Mouse (Mus musculus): Measurements from ENCODE around the gene Dlg2. TPM values are rescaled to one million over a fixed set of nuclear protein-coding genes. Genes with fewer than 3 reads are reported as not detected.

Gene Dlg2
- polyA plus RNA-seq, 1 experiment from 2014 or later = 5.1 TPM

- Histone ChIP-seq H3K4me3 (ENCODE audit: low read depth, low read length) (no peak overlapping the region), H3K4me1 (ENCODE audit: control insufficient read depth, insufficient read depth, low read length) (no peaks in the 10 kb centered on the region), H3K4me2 (replicated peaks; ENCODE audit: low read depth, low read length) (no peak overlapping the region), H3K9me3 (ENCODE audit: control insufficient read depth, low read depth, low read length) (no peaks in the 10 kb centered on the region), H3K27ac (ENCODE audit: low read length) (no peak overlapping the region), H3K27me3 (ENCODE audit: control insufficient read depth, insufficient read depth, low read length) (no peaks in the 10 kb centered on the region), H3K9ac (replicated peaks; ENCODE audit: low read depth, low read length) (no peak overlapping the region), H3K36me3 (ENCODE audit: control insufficient read depth, insufficient read depth, low read length) (no peaks in the 10 kb centered on the region)
- WGBS = 51% methylated on average over 2 of the region's 2 CpGs
- no peak for ATAC-seq (ENCODE audit: insufficient number of reproducible peaks, insufficient read depth, low FRiP score, low read depth)
Observed at GRCm38 (mm10) chr7:91810774-91811173, 1334.3 kb downstream of the Dlg2 start.

- Histone ChIP-seq H3K4me3 (ENCODE audit: low read depth, low read length) (no peak overlapping the region), H3K4me1 (ENCODE audit: control insufficient read depth, insufficient read depth, low read length) (no peaks in the 10 kb centered on the region), H3K27me3 (ENCODE audit: control insufficient read depth, insufficient read depth, low read length) (no peaks in the 10 kb centered on the region), H3K4me2 (replicated peaks; ENCODE audit: low read depth, low read length) (no peak overlapping the region), H3K27ac (ENCODE audit: low read length) (no peak overlapping the region), H3K9me3 (ENCODE audit: control insufficient read depth, low read depth, low read length) (no peaks in the 10 kb centered on the region), H3K36me3 (ENCODE audit: control insufficient read depth, insufficient read depth, low read length) (no peaks in the 10 kb centered on the region), H3K9ac (replicated peaks; ENCODE audit: low read depth, low read length) (no peak overlapping the region)
- 50% methylated on average over 1 of the region's 1 CpGs for WGBS
- no peak for ATAC-seq (ENCODE audit: insufficient number of reproducible peaks, insufficient read depth, low FRiP score, low read depth)
Observed at GRCm38 (mm10) chr7:91818004-91818403, 1341.5 kb downstream of the Dlg2 start.

- Histone ChIP-seq H3K4me1 (ENCODE audit: control insufficient read depth, insufficient read depth, low read length) (no peaks in the 10 kb centered on the region), H3K9ac (replicated peaks; ENCODE audit: low read depth, low read length) (no peak overlapping the region), H3K4me2 (replicated peaks; ENCODE audit: low read depth, low read length) (no peak overlapping the region), H3K9me3 (ENCODE audit: control insufficient read depth, low read depth, low read length) (no peaks in the 10 kb centered on the region), H3K36me3 (ENCODE audit: control insufficient read depth, insufficient read depth, low read length) (no peaks in the 10 kb centered on the region), H3K27ac (ENCODE audit: low read length) (no peak overlapping the region), H3K27me3 (ENCODE audit: control insufficient read depth, insufficient read depth, low read length) (no peaks in the 10 kb centered on the region), H3K4me3 (ENCODE audit: low read depth, low read length) (no peak overlapping the region)
- ATAC-seq (ENCODE audit: insufficient number of reproducible peaks, insufficient read depth, low FRiP score, low read depth) = no peak
- 58% methylated on average over 5 of the region's 5 CpGs for WGBS
Observed at GRCm38 (mm10) chr7:91832207-91832606, 1355.7 kb downstream of the Dlg2 start.

GRCm38 (mm10) chr7:91845723-91846122, 1369.3 kb downstream of the Dlg2 start:
- H3K27ac ChIP-seq (ENCODE audit: low read length) = no peak overlapping the region
- no peaks in the 10 kb centered on the region for H3K4me1 ChIP-seq (ENCODE audit: control insufficient read depth, insufficient read depth, low read length)
- no peak for ATAC-seq (ENCODE audit: insufficient number of reproducible peaks, insufficient read depth, low FRiP score, low read depth)
- no peaks in the 10 kb centered on the region for H3K27me3 ChIP-seq (ENCODE audit: control insufficient read depth, insufficient read depth, low read length)
- H3K36me3 ChIP-seq (ENCODE audit: control insufficient read depth, insufficient read depth, low read length) = no peaks in the 10 kb centered on the region
- H3K4me2 ChIP-seq (replicated peaks; ENCODE audit: low read depth, low read length) = no peak overlapping the region
- H3K4me3 ChIP-seq (ENCODE audit: low read depth, low read length) = no peak overlapping the region
- H3K9me3 ChIP-seq (ENCODE audit: control insufficient read depth, low read depth, low read length) = no peaks in the 10 kb centered on the region
- WGBS = 19% methylated on average over 1 of the region's 1 CpGs
- no peak overlapping the region for H3K9ac ChIP-seq (replicated peaks; ENCODE audit: low read depth, low read length)

- no peaks in the 10 kb centered on the region for H3K4me1 ChIP-seq (ENCODE audit: control insufficient read depth, insufficient read depth, low read length)
- H3K9me3 ChIP-seq (ENCODE audit: control insufficient read depth, low read depth, low read length) = no peaks in the 10 kb centered on the region
- no peak overlapping the region for H3K27ac ChIP-seq (ENCODE audit: low read length)
- ATAC-seq (ENCODE audit: insufficient number of reproducible peaks, insufficient read depth, low FRiP score, low read depth) = no peak
- no peak overlapping the region for H3K9ac ChIP-seq (replicated peaks; ENCODE audit: low read depth, low read length)
- H3K4me3 ChIP-seq (ENCODE audit: low read depth, low read length) = no peak overlapping the region
- no peaks in the 10 kb centered on the region for H3K27me3 ChIP-seq (ENCODE audit: control insufficient read depth, insufficient read depth, low read length)
- no peaks in the 10 kb centered on the region for H3K36me3 ChIP-seq (ENCODE audit: control insufficient read depth, insufficient read depth, low read length)
- H3K4me2 ChIP-seq (replicated peaks; ENCODE audit: low read depth, low read length) = no peak overlapping the region
Observed at GRCm38 (mm10) chr7:91849364-91849763, 1372.9 kb downstream of the Dlg2 start.

GRCm38 (mm10) chr7:91853653-91854052, 1377.2 kb downstream of the Dlg2 start:
- H3K9me3 ChIP-seq (ENCODE audit: control insufficient read depth, low read depth, low read length) = no peaks in the 10 kb centered on the region
- no peak overlapping the region for H3K9ac ChIP-seq (replicated peaks; ENCODE audit: low read depth, low read length)
- 27% methylated on average over 4 of the region's 4 CpGs for WGBS
- H3K27me3 ChIP-seq (ENCODE audit: control insufficient read depth, insufficient read depth, low read length) = no peaks in the 10 kb centered on the region
- 0 out of 2 replicates have a peak, but pooled peaks cover 3% of the 10 kb centered on the region for H3K4me1 ChIP-seq (ENCODE audit: control insufficient read depth, insufficient read depth, low read length)
- no peak overlapping the region for H3K27ac ChIP-seq (ENCODE audit: low read length)
- no peak for ATAC-seq (ENCODE audit: insufficient number of reproducible peaks, insufficient read depth, low FRiP score, low read depth)
- no peak overlapping the region for H3K4me2 ChIP-seq (replicated peaks; ENCODE audit: low read depth, low read length)
- H3K36me3 ChIP-seq (ENCODE audit: control insufficient read depth, insufficient read depth, low read length) = no peaks in the 10 kb centered on the region
- H3K4me3 ChIP-seq (ENCODE audit: low read depth, low read length) = no peak overlapping the region

GRCm38 (mm10) chr7:91856931-91857330, 1380.5 kb downstream of the Dlg2 start:
- H3K9ac ChIP-seq (replicated peaks; ENCODE audit: low read depth, low read length) = no peak overlapping the region
- no peak overlapping the region for H3K27ac ChIP-seq (ENCODE audit: low read length)
- H3K9me3 ChIP-seq (ENCODE audit: control insufficient read depth, low read depth, low read length) = no peaks in the 10 kb centered on the region
- 0 out of 2 replicates have a peak, but pooled peaks cover 3% of the 10 kb centered on the region for H3K4me1 ChIP-seq (ENCODE audit: control insufficient read depth, insufficient read depth, low read length)
- no peaks in the 10 kb centered on the region for H3K27me3 ChIP-seq (ENCODE audit: control insufficient read depth, insufficient read depth, low read length)
- H3K36me3 ChIP-seq (ENCODE audit: control insufficient read depth, insufficient read depth, low read length) = no peaks in the 10 kb centered on the region
- WGBS = 41% methylated on average over 2 of the region's 2 CpGs
- no peak for ATAC-seq (ENCODE audit: insufficient number of reproducible peaks, insufficient read depth, low FRiP score, low read depth)
- no peak overlapping the region for H3K4me3 ChIP-seq (ENCODE audit: low read depth, low read length)
- H3K4me2 ChIP-seq (replicated peaks; ENCODE audit: low read depth, low read length) = no peak overlapping the region

GRCm38 (mm10) chr7:91862806-91863531, 1386.5 kb downstream of the Dlg2 start:
- no peaks in the 10 kb centered on the region for H3K4me1 ChIP-seq (ENCODE audit: control insufficient read depth, insufficient read depth, low read length)
- H3K27ac ChIP-seq (ENCODE audit: low read length) = no peak overlapping the region
- WGBS = 38% methylated on average over 5 of the region's 5 CpGs
- no peak overlapping the region for H3K9ac ChIP-seq (replicated peaks; ENCODE audit: low read depth, low read length)
- H3K4me3 ChIP-seq (ENCODE audit: low read depth, low read length) = no peak overlapping the region
- H3K27me3 ChIP-seq (ENCODE audit: control insufficient read depth, insufficient read depth, low read length) = no peaks in the 10 kb centered on the region
- H3K4me2 ChIP-seq (replicated peaks; ENCODE audit: low read depth, low read length) = no peak overlapping the region
- no peaks in the 10 kb centered on the region for H3K9me3 ChIP-seq (ENCODE audit: control insufficient read depth, low read depth, low read length)
- ATAC-seq (ENCODE audit: insufficient number of reproducible peaks, insufficient read depth, low FRiP score, low read depth) = peak; percentile 65; the same call in 1 of the 2 replicates
- H3K36me3 ChIP-seq (ENCODE audit: control insufficient read depth, insufficient read depth, low read length) = no peaks in the 10 kb centered on the region

GRCm38 (mm10) chr7:91868919-91869318, 1392.4 kb downstream of the Dlg2 start:
- ATAC-seq (ENCODE audit: insufficient number of reproducible peaks, insufficient read depth, low FRiP score, low read depth) = no peak
- Histone ChIP-seq H3K9ac (replicated peaks; ENCODE audit: low read depth, low read length) (no peak overlapping the region), H3K27me3 (ENCODE audit: control insufficient read depth, insufficient read depth, low read length) (no peaks in the 10 kb centered on the region), H3K36me3 (ENCODE audit: control insufficient read depth, insufficient read depth, low read length) (no peaks in the 10 kb centered on the region), H3K27ac (ENCODE audit: low read length) (no peak overlapping the region), H3K9me3 (ENCODE audit: control insufficient read depth, low read depth, low read length) (no peaks in the 10 kb centered on the region), H3K4me1 (ENCODE audit: control insufficient read depth, insufficient read depth, low read length) (no peaks in the 10 kb centered on the region), H3K4me2 (replicated peaks; ENCODE audit: low read depth, low read length) (no peak overlapping the region), H3K4me3 (ENCODE audit: low read depth, low read length) (no peak overlapping the region)
- WGBS = 78% methylated on average over 1 of the region's 1 CpGs
